Mouse (Mus musculus): ENCODE results near the gene Kiss1. TPM values are rescaled to one million over a fixed set of nuclear protein-coding genes. Genes with fewer than 3 reads are reported as not detected.
A peak's percentile ranks its signal among the peaks of the same experiment; 100 is the strongest.

Kiss1 gene
- total RNA-seq, 2 experiments from 2014 or later, result 0.59 TPM; not detected in 1

DNA sequence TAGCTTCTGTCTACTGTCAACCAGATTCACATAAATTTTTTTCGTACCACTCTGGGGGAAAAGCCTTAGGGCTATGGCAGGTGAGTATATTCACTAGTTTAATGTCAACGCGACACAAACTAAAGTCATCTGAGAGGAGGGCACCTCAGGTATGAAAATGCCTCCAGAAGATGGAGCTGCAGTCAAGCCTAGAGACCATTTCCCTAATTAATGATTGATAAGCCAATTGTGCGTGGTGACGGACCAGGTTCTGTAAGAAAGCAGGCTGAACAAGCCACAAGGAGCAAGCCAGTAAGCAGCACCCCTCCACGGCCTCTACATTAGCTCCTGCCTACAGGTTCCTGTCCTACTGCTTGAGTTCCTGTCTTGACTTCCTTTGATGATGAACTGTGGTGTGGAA lies 39.3 kb downstream of the Kiss1 start:
- DNase-seq (ENCODE audit: low spot score in 2 of 2), result no peak

GRCm38 (mm10) chr1:133362103-133362502 lies 40.4 kb downstream of the Kiss1 start:
- no peak for DNase-seq (ENCODE audit: low spot score in 2 of 2)

DNA sequence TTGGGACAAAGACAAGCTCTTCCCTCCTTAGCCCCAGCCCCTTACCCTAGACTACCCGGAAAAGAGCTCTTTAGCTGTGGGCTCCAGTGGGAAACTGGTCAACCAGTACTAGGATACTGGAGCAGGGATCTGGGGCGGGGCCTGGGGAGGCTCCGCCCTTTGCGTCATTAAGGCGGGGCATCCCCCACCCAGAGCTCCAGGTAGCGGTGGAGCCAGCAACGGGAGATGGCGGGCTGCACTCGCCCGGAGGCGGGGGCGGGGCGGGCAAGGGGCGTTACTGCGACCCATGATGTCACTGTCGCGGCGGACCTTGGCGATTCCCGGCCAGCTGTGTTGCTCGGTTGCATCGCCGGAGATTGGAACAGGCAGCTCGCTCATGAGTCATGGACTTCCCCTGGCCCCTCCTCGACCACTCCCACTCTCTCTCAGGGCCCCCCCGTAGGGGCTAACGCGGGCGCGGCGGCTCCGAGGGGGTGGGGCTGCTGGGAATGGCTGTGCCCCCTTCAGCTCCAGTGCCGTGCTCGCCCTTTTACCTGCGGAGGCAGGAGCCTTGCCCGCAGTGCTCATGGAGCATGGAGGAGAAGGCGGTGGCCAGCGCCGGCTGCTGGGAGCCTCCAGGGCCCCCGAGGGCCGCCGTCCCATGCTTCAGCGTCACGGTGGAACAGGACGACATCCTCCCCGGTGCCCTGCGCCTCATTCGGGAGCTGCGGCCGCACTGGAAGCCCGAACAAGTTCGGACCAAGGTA lies 41.8 kb downstream of the Kiss1 start, which contains the start of gene Etnk2:
Etnk2 (plus strand) TSS at position 297 of the 746 bp plus-strand sequence.
- peak; percentile 70 to 78 for DNase-seq (ENCODE audit: low spot score in 2 of 2)

GRCm38 (mm10) chr1:133364022-133364630 lies 42.5 kb downstream of the Kiss1 start:
- DNase-seq (ENCODE audit: low spot score in 2 of 2), result no peak

DNA sequence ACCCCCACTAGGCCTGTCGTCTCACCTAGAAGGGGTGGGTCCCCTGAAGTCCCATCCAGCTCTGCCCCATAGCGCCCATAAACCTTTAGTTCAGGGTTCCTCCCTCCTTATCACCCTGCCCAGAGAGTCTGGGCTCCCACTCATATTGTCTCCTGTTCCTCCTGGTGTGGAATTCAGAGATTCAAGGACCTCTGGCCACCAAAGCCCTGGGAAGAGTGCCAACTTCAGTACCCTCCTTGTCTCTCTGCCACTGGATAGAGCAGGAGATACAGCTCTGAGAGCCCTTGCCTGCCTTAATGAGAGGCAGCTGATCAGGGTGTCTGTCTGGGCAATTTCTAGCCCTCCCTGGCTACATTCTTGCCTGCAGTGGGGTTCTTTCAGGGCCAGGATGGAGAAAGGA lies 43.2 kb downstream of the Kiss1 start:
- no peak for DNase-seq (ENCODE audit: low spot score in 2 of 2)

DNA sequence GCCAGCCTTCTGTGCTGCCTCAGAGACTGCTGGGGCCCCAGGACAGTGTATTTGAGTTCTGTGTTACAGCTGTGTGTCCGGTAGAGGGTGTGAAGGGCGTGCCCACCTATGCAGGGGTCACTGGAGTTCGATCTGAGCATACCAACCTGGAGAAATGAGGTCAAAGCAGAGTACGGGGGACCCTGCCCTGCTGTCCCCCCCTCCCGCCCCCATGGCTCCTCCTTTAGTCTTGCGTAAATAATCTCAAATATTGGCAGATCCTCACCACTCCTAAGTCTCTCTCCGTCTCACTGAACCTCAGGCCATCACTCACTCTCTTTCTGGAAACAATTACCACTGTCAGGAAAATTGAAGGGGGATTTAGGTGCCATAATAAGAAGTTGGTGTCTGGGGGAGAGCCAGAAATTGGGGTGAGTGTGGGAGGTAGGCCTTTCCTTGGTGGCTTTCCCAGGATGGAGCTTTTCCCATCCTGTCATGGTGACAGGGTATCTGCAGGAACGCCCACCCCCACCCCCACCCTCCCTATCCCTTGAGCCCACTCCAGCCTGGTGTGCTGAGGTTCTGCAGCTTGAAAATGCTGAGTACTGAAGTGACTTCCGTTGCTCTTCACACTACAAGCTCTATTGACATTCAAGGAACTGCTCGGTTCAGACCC lies 45.4 kb downstream of the Kiss1 start:
- no peak for DNase-seq (ENCODE audit: low spot score in 2 of 2)

DNA sequence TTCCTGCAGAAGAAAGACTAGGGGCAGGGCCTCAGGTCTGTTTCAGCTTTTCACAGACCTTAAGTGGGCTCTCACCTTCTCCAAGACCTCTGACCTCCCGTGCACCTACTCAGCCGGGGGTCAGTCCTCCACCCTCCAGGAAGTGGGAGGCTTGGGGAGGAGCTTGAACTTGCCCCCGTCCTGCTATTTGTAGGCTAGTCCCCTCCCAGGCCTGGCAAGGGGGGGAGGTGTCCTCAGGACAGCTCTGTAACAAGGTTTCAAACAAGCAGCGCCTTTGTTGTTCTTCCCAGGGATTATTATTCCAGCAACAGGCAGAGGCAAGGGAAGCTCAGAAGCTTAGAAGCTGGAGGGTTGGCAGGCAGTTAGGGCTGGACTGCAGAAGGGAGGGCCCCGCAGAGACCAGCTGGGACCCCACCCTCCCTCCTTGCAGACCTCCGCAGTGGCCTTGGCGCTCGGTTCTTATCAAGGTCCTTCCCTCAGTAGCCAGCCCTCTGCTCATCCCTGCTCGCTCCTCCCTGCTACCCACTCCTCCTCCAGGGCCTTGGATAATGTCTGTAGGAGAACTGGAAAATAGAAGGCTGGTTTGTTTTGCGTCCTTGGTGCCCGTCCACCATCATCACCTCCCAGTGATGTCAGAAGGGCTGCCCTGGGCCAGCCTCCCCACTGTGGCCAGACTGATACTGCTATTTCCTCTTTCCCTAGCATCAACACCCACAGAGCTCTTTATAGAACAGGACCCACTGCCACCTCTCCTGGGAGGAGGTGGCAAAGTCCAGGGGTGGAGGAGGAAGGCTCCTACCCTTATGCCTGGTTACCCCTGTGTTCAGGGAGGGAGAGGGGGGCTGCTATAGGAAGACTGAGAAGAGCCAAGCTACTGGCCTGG lies 46.2 kb downstream of the Kiss1 start:
- DNase-seq (ENCODE audit: low spot score in 2 of 2), result no peak

DNA sequence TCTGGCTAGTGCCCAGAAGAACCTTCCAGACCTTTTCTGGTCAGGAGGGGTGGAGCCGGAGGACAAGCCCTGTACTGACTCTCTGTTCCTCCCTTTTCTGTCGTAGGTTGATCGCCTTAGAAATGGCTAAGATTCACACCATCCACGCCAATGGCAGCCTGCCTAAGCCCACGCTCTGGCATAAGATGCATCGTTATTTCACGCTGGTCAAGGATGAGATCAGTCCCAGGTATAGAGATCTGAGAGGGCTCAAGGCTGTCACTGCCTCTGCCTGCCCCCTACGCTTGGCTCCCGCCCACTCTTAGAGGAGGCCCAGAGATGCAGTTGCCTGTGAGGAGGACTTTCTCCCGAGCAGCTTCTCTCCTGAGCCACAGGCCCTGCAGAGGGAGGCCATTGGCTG lies 47.0 kb downstream of the Kiss1 start:
- DNase-seq (ENCODE audit: low spot score in 2 of 2), result no peak

GRCm38 (mm10) chr1:133370352-133370751 lies 48.7 kb downstream of the Kiss1 start:
- no peak for DNase-seq (ENCODE audit: low spot score in 2 of 2)

- no peak for DNase-seq (ENCODE audit: low spot score in 2 of 2)
These were observed 49.8 kb downstream of the Kiss1 start for GRCm38 (mm10) chr1:133371431-133371830.

DNA sequence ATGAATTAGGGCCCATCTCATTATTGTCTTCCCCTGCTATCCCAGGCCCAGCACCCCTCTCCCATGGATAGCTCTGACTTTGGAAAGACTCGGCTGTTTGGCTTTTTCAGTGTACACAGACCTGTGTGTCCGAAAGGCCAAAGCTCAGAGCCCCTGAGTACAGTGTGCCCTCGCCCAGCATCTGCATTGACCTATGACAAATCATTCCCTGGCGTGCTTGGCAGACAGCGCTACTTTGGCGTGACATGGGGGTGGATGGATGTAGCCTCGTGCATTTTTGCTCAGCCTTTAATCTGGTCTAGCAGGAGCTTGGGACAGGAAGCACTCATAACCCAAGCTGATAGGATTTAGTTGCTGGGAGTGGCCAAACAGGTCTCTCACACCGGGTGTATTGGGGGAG lies 50.4 kb downstream of the Kiss1 start:
- DNase-seq (ENCODE audit: low spot score in 2 of 2), result no peak

GRCm38 (mm10) chr1:133375696-133376346 lies 54.1 kb downstream of the Kiss1 start:
- no peak for DNase-seq (ENCODE audit: low spot score in 2 of 2)

- no peak for DNase-seq (ENCODE audit: low spot score in 2 of 2)
These were observed 55.9 kb downstream of the Kiss1 start for GRCm38 (mm10) chr1:133377547-133377946.

Other genes with a start within 250 kb of the Kiss1 start
- 10 to 100 TPM; 44.5 to 45.0 TPM for gene Ppp1r15b, start 190.7 kb upstream of the Kiss1 start, total RNA-seq (2021)
- gene Plekha6, start 157.7 kb upstream of the Kiss1 start, total RNA-seq (2021), result 10 to 100 TPM; 54.8 to 65.7 TPM
- gene Golt1a, start 12.1 kb upstream of the Kiss1 start, total RNA-seq (2021), result not detected
- under 1 TPM in 1 of 2 experiments, not detected in 1; 0.37 TPM for gene Ren1, start 28.6 kb downstream of the Kiss1 start, total RNA-seq (2021)
- 1 to 10 TPM; 5.3 to 7.3 TPM for gene Etnk2, start 41.7 kb downstream of the Kiss1 start, total RNA-seq (2021)
- 10 to 100 TPM in 1 of 2 experiments, 1 to 10 TPM in 1; 9.2 to 10.3 TPM for gene Sox13, start 102.5 kb downstream of the Kiss1 start, total RNA-seq (2021)

All from layer of hippocampus, postnatal 10 days (tissue).